Mouse (Mus musculus) liver, postnatal 0 days (tissue): ENCODE measurements around the gene Arfgef3.

Source experiments
- CTCF ChIP-seq: sonication (generic); IDR thresholded peaks from 2 replicates; pipeline ENCODE4 v1.5.1; 2016; ENCODE audit warnings: antibody characterized with exemption, low read depth
- EP300 ChIP-seq: IDR thresholded peaks from 2 replicates; pipeline ENCODE4 v1.6.1; 2016; ENCODE audit warnings: antibody characterized with exemption, low read depth, mild to moderate bottlenecking

- TF ChIP-seq CTCF: no peak
- no peak for TF ChIP-seq EP300
Observed at GRCm38 (mm10) chr10:18772537-18773179, 28.9 kb upstream of the Arfgef3 start.
